Mouse (Mus musculus): ENCODE data around the gene Pou2f1.

DNA sequence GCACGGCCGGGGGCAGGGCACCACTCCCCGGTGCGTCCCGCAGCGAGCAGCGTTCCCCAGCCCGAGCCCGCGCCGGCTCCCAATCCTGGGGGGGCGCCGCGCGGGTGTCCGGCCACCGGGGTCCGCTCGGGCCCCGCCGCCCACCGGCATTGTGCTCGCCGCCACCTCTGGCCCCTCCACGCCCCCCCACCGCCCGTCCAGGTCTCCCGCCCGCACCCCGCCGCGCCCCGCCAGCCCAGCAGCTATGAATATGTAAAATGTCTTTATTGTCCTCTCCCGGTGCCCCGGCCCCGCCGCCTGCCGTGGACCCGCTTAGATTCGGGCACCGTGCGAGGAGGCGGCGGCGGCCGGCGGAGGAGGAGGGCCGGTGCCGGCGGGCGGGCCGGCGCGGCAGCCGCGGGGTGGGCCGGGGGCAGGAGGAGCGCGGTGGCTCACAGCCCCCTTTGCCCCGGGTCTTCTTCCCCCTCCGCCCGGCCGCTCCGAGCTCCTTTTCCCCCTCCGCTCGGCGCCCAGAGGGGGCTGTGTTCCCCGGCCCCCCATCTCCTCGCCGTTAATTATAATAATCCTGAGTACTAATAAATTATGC, 481 bp downstream of the Pou2f1 start:
- TF ChIP-seq CTCF (IDR thresholded peaks at IDR 0.05; ENCODE audit: low read depth, low read length) = no peak
- no peak for TF ChIP-seq EP300 (IDR thresholded peaks at IDR 0.05; ENCODE audit: insufficient read depth, low read depth, low read length)
